Mouse (Mus musculus) forebrain, embryonic 11.5 days (tissue): ENCODE measurements around the gene Gm20388. TPM values are rescaled to one million over a fixed set of nuclear protein-coding genes. Genes with fewer than 3 reads are reported as not detected.

Experiments
- ATAC-seq: fragments of 200-750 bp; cut with Nextera tagmentation; replicated peaks from 2 replicates; pipeline ENCODE4 v1.8.0; 2017; ENCODE audit warnings: moderate TSS enrichment; ENCODE audit not compliant: low FRiP score
- DNase-seq: peaks from one replicate; pipeline ENCODE4 v3.0.0-alpha.2; 2017; ENCODE audit warnings: low spot score
- H3K27ac ChIP-seq: fragments of 300-500 bp; sonication (generic); 2 replicates; pipeline ENCODE4 v1.5.1; 2014; ENCODE audit warnings: low read depth, low read length
- H3K27me3 ChIP-seq: fragments of 300-500 bp; sonication (generic); 2 replicates; pipeline ENCODE4 v1.6.1; 2014; ENCODE audit warnings: mild to moderate bottlenecking, low read length, mixed read lengths; ENCODE audit not compliant: control insufficient read depth, insufficient read depth
- H3K36me3 ChIP-seq: fragments of 300-500 bp; sonication (generic); 2 replicates; pipeline ENCODE4 v1.6.1; 2014; ENCODE audit warnings: mild to moderate bottlenecking, low read length, moderate library complexity, mixed read lengths; ENCODE audit not compliant: control insufficient read depth, insufficient read depth
- H3K4me1 ChIP-seq: fragments of 300-500 bp; sonication (generic); replicated peaks from 2 replicates; pipeline ENCODE4 v1.6.1; 2014; ENCODE audit warnings: low read length, mixed read lengths; ENCODE audit not compliant: control insufficient read depth, insufficient read depth
- H3K4me2 ChIP-seq: fragments of 300-500 bp; sonication (generic); 2 replicates; pipeline ENCODE4 v1.6.1; 2014; ENCODE audit warnings: low read depth, mild to moderate bottlenecking, low read length, moderate library complexity, mixed read lengths; ENCODE audit not compliant: severe bottlenecking
- H3K4me3 ChIP-seq: fragments of 300-500 bp; sonication (generic); 2 replicates; pipeline ENCODE4 v1.5.1; 2014; ENCODE audit warnings: low read depth, low read length
- H3K9ac ChIP-seq: fragments of 300-500 bp; sonication (generic); 2 replicates; pipeline ENCODE4 v1.6.1; 2014; ENCODE audit warnings: low read length
- H3K9me3 ChIP-seq: fragments of 300-500 bp; sonication (generic); 2 replicates; pipeline ENCODE4 v1.6.1; 2016; ENCODE audit warnings: low read length, mixed read lengths; ENCODE audit not compliant: control insufficient read depth
- WGBS: fragments of 180-500 bp; shearing (Covaris S2); extraction: QIAGEN DNeasy Blood & Tissue Kit; methylation state at CpG from one replicate; pipeline ENCODE4 v1.1.7; 2014; 5-methylcytosine and 5-hydroxymethylcytosine counted together
- polyA plus RNA-seq: library from polyadenylated mRNA; unstranded; fragments of >200 nt; fragmentation: Nextera tagmentation; extraction: Ambion mirVana; gene quantifications from 2 replicates; pipeline ENCODE4 v1.2.1, GENCODE M21; 2014

Gene Gm20388
- polyA plus RNA-seq, 1 experiment from 2014 or later: not detected

DNA sequence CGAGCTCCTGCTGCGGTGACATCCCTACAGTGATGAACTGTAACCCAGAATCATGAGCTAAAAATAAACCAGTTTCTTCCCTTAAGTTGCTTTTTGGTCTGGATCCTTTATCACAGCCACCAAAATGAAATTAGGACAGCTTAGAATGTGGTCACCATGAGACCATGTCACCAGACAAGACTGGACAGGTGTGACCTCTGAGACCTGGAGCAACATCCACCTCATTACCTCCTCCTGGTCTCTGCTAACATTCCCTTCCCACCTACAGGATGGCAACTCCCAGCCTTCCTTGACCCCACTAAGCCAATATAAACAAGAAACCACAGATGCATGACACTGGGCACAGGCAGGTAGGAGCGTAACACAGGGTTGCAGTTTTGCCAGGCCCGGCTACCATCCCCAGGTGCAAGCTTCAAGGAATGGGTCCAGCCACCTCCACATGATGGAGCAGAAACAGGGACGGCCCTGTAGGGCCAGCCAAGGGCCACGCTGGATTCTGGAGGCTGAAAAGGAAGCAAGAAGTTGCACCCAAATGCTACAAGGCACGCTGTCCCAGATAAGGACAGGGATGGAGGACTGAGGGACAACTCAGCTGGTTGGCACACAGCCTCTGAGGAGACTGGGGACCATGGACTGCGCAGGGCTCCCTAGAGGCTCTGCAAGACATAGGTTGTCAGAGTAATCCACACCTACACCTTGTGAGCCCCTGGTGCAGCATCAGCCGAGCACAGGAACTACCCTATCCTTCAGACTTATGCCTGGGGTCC is 2627.9 kb downstream of the Gm20388 start:
- H3K9ac ChIP-seq: no peak overlapping the region
- H3K27me3 ChIP-seq: no peaks in the 10 kb centered on the region
- DNase-seq (no peak), ATAC-seq (no peak)
- no peaks in the 10 kb centered on the region for H3K4me1 ChIP-seq
- no peaks in the 10 kb centered on the region for H3K36me3 ChIP-seq
- H3K27ac ChIP-seq: no peak overlapping the region
- no peaks in the 10 kb centered on the region for H3K9me3 ChIP-seq
- no peak overlapping the region for H3K4me2 ChIP-seq
- WGBS: 88% methylated on average over 9 of the region's 9 CpGs
- H3K4me3 ChIP-seq: no peak overlapping the region

DNA sequence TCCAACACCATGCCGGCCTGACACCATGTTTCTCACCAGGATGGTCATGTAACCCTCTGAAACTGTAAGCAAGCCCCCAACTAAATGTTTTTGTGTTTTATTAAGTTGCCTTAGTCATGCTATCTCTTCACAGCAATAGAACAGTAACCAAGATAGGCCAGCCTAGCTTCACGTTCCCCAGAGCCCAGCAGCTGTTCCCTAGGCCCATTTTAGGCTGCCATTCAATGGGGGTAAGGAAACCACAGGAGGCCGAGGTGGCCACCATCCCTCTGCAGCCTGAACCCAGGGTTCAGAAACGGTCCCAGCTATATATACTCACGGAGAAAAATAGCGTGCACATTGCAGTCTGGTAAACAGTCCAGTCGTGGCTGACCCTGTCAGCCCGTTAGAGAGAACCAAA is 2633.5 kb downstream of the Gm20388 start:
- Histone ChIP-seq H3K36me3 (no peaks in the 10 kb centered on the region), H3K27me3 (peaks cover 2% of the 10 kb centered on the region; the same call in 1 of the 2 replicates), H3K27ac (no peak overlapping the region), H3K9ac (no peak overlapping the region), H3K4me3 (no peak overlapping the region), H3K9me3 (no peaks in the 10 kb centered on the region), H3K4me1 (no peaks in the 10 kb centered on the region), H3K4me2 (no peak overlapping the region)
- 96% methylated on average over 8 of the region's 8 CpGs for WGBS
- DNase-seq (no peak), ATAC-seq (no peak)

DNA sequence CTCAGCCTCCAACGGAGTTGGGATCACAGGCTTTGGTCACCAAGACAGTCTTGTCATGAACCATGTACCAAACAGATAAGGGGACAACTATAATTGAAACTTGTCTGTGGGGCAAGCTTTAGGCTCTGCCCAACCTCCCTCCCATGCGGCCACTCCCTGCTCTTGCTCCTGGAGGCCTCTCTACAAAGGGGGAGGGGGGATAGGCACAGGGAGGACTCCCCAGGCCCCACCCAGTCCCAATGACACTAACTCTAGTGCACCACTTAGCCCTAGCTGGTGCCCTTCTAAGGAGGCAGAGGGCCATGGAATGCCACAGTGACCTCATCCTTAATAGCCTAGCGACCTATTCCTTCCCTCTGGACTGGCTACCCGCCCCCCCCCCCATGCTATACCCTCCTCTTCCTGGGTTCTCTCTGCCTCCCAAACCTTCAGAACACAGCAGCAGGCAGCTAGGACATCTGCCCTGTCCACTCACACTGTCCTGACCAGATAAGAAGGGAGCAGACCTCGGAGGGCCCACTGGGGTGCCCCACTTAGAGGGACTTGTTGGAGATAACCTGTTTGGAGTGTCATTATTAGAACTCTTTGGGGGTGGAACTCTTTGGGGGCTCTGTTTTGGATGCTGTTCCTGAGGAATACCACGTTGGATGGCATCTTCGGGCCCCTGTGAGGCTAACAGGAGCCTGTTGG is 2635.6 kb downstream of the Gm20388 start:
- no peak overlapping the region for H3K4me2 ChIP-seq
- no peaks in the 10 kb centered on the region for H3K9me3 ChIP-seq
- WGBS: 79% methylated on average over 7 of the region's 7 CpGs
- DNase-seq: no peak
- H3K4me3 ChIP-seq: no peak overlapping the region
- no peaks in the 10 kb centered on the region for H3K36me3 ChIP-seq
- H3K9ac ChIP-seq: no peak overlapping the region
- peaks cover 4% of the 10 kb centered on the region; the same call in 1 of the 2 replicates for H3K4me1 ChIP-seq
- 0 out of 2 replicates have a peak overlapping the region, but pooled peaks have one; percentile 25 for H3K27ac ChIP-seq
- peaks cover 15% of the 10 kb centered on the region for H3K27me3 ChIP-seq
- ATAC-seq: no peak

DNA sequence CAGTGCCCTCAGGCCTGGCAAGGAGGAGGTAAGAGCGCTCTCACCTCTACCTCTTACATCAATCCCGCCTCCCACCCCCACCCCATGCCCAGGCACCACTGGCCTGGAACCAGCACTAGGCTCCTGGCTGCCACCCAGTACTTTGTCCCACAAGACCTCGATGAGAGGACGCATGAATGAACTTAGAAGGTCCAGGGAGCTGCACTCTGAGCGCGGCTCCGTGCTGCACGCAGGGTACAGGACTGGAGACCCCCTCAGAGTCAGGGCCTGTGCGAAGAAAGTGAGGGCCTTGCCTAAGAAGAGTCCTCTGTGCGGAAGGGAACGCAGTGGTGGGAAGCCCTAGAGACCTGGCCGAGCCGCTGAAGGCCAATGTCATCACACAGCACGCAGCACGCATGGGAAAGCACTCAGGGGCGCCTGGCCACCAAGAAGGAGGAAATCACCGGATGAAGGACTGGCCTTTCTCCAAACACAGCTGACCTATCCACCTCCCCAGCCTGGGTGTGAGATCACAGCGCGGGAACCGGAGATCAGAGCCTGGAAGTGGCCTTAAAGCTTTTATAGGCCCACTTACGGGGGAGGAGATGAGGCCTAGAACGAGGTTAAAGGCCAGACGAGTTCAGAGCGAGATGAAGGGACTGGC is 2636.3 kb downstream of the Gm20388 start:
- no peak overlapping the region for H3K27ac ChIP-seq
- H3K27me3 ChIP-seq: peaks cover 22% of the 10 kb centered on the region
- H3K36me3 ChIP-seq: no peaks in the 10 kb centered on the region
- ATAC-seq: no peak
- no peak overlapping the region; the same call in 1 of the 2 replicates for H3K4me2 ChIP-seq
- H3K4me3 ChIP-seq: no peak overlapping the region
- no peaks in the 10 kb centered on the region for H3K9me3 ChIP-seq
- WGBS: 79% methylated on average over 24 of the region's 24 CpGs
- H3K9ac ChIP-seq: no peak overlapping the region
- peaks cover 4% of the 10 kb centered on the region; the same call in 1 of the 2 replicates for H3K4me1 ChIP-seq
- DNase-seq: no peak

DNA sequence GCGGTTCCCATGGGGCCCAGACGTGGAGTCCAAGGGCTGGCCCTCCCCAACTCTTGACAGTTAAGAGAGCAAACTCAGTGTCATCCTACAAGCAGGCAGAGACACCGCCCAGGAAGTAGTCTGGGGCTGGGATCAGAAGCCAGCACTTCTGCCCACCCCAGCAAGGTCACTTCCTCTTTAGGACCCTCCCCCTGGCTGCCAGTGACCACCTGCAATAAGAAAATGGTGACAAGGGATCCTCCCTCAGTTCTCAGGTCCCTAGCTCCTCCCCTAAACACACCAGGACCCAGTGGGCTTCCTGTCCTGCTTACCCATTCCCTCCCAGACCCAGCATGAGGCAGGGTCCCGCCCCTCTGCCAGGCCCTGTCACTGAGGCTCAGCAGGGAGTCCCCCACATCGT is 2637.2 kb downstream of the Gm20388 start:
- H3K36me3 ChIP-seq: no peaks in the 10 kb centered on the region

DNA sequence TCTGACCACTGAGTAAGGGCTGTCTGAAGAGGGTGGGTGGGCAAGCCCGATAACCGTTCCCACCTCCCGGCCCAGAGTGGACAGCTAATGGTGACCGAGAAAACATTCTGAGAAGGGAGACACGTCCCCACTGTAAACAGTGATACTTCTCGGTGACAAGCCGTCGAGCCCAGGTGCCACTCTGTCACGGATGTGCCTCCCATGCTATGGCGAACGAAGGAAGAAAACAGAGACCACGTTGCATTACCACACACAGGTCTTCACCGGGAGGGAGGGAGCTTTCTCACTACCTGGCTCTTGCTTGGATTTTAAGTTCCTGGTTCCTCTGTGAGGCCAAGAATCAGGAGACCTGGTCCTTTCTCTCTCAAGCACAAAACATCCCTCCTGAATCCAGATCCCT is 2637.7 kb downstream of the Gm20388 start:
- Histone ChIP-seq H3K9me3 (no peaks in the 10 kb centered on the region), H3K27ac (no peak overlapping the region), H3K4me2 (no peak overlapping the region), H3K36me3 (no peaks in the 10 kb centered on the region), H3K27me3 (peaks cover 22% of the 10 kb centered on the region), H3K9ac (no peak overlapping the region), H3K4me1 (peaks cover 4% of the 10 kb centered on the region; the same call in 1 of the 2 replicates), H3K4me3 (no peak overlapping the region)
- WGBS: 76% methylated on average over 13 of the region's 13 CpGs
- no peak for DNase-seq
- no peak for ATAC-seq

More for the DNA sequence above, 2637.2 kb downstream of the Gm20388 start:
- Histone ChIP-seq H3K27me3 (peaks cover 22% of the 10 kb centered on the region), H3K9me3 (no peaks in the 10 kb centered on the region), H3K4me3 (no peak overlapping the region), H3K4me2 (no peak overlapping the region), H3K9ac (no peak overlapping the region), H3K27ac (no peak overlapping the region), H3K4me1 (peaks cover 4% of the 10 kb centered on the region; the same call in 1 of the 2 replicates)
- DNase-seq (no peak), ATAC-seq (no peak)
- WGBS: 39% methylated on average over 5 of the region's 5 CpGs

DNA sequence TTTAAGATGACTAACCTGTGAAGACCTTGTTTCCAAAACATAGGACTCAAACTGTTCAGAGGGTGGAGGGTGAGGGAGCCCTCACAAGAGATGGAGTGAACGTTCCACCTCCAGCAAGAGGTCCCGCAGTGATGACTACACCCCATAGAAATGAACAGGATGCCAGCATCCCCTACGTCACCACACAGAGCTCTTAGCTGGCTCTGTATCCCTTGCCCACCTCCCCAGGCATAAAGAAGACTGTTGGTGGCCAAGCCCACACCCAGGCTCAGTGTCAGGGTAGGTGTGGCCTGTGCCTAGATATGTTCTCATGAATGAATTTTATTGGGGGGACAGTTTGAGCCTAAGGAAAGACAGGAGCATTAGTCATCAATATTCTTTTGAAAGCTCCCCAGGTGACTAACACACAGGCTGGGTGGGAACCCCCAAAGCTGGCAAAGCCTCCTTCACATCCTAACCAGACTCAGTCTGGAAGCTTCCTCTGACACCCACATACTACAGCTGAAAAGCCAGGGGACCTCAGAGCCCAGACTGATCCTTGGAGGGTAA is 2638.3 kb downstream of the Gm20388 start:
- Histone ChIP-seq H3K4me3 (no peak overlapping the region), H3K4me1 (peaks cover 4% of the 10 kb centered on the region; the same call in 1 of the 2 replicates), H3K27ac (no peak overlapping the region), H3K9me3 (no peaks in the 10 kb centered on the region), H3K9ac (no peak overlapping the region), H3K36me3 (no peaks in the 10 kb centered on the region), H3K27me3 (peaks cover 22% of the 10 kb centered on the region), H3K4me2 (0 out of 2 replicates have a peak overlapping the region, but pooled peaks have one; percentile 6)
- 96% methylated on average over 3 of the region's 3 CpGs for WGBS
- DNase-seq (no peak), ATAC-seq (no peak)

DNA sequence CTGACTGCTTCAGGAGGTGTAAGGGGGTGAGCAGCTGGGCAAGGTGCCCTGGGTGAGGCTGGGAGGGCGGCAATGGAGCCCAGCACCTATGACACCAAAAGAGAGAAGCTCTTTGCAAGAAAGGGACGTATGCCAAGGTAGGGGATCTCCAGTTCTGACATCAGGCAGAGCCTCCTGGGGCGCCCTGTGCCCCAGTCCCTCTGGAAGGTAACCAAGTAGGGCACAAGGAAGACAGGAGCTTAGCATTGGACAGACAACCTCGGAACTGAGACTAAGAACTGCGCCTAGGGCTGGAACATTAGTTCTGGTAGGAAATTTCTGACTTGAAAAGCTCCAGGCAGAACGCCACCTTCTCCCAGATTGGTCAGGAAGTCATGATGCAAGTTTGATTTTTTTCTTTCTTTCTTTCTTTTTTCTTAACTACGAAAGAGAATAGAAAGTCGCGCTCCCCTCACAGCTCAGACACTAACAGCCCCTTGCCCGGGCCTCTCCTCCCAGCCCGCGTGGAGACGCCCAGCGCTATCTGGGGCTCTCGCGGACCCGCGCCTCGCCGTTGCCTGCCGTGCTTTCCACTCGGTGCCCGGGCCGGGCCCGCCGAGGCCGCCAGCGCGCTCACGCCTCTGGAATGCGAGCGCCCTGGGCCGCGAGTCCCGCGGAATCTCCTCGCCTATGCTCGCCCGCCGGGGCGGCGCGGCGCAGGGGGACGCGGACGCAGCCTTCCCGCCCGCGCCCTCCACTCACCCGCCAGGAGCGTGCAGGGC is 2639.8 kb downstream of the Gm20388 start:
- Histone ChIP-seq H3K4me3 (peak overlapping the region; percentile 41), H3K9me3 (no peaks in the 10 kb centered on the region), H3K27me3 (peaks cover 22% of the 10 kb centered on the region), H3K9ac (peak overlapping the region; percentile 67), H3K27ac (no peak overlapping the region), H3K4me1 (peaks cover 4% of the 10 kb centered on the region; the same call in 1 of the 2 replicates), H3K4me2 (peak overlapping the region; percentile 75), H3K36me3 (no peaks in the 10 kb centered on the region)
- WGBS: 4% methylated on average over 52 of the region's 52 CpGs
- peak; percentile 59 for ATAC-seq
- DNase-seq: peak; percentile 80
